Mouse (Mus musculus) urinary bladder, postnatal 36 days (tissue): ENCODE measurements at regions not wholly inside any gene's neighbourhood (a gene's known extent, or its start where the extent isn't known, plus 50 kb on each side); places are given as distances from the start of the nearest gene placed in this dataset.

ENCODE experiments used
- DNase-seq, 2 experiments: peaks; one replicate each; pipeline ENCODE4 v3.0.0; 2022; ENCODE audit warnings: low spot score in 2 of 2, mixed read lengths in 1 of 2

- no peak for DNase-seq
These were observed 138.7 kb upstream of the Plcz1 start for GRCm38 (mm10) chr6:140179999-140180398.

GRCm38 (mm10) chr6:140178425-140179193 is 137.4 kb upstream of the Plcz1 start:
- DNase-seq, result no peak

GRCm38 (mm10) chr6:140172716-140173115 is 131.5 kb upstream of the Plcz1 start:
- no peak for DNase-seq

DNA sequence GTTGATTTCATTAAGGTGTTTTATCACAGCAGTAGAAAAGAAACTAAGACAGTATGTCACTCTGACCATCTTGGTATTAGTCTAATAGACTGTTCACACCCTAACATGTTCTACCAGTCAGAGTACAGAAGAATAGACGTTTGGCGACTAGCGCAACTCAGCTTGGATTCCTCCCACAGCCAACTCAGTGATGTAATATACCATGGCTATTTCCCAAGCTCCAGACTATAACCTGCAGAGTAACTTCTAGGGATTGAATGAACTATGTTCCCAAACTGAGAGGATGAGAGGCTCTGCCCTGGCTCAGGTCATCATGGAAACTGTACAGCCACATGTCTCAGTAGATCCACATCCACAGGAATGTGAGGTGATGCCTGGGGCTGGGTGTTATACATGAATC is 128.6 kb upstream of the Plcz1 start:
- DNase-seq, result no peak

DNA sequence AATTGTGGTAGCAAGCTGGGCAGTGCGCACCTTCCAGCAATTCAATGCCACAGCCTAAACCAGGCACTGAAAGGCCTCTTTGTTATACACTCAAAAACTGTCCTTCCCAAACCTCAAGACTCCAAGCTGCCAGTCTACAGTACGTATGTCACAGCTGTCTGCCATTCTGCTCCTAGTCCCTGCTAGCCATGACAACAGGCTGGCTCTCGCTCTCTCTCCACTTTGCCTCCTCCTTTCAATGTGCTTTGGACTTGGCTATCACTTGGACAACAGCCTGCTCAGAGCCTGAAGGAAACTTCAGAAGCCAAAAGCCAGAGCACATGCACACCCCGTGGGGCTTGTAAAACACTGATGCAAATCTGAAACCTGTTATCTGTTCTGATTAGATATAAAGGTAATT is 125.9 kb upstream of the Plcz1 start:
- DNase-seq, result no peak

GRCm38 (mm10) chr6:140162729-140163128 is 121.5 kb upstream of the Plcz1 start:
- no peak for DNase-seq

- DNase-seq, result no peak
These were observed 120.2 kb upstream of the Plcz1 start for GRCm38 (mm10) chr6:140161482-140161881.

DNA sequence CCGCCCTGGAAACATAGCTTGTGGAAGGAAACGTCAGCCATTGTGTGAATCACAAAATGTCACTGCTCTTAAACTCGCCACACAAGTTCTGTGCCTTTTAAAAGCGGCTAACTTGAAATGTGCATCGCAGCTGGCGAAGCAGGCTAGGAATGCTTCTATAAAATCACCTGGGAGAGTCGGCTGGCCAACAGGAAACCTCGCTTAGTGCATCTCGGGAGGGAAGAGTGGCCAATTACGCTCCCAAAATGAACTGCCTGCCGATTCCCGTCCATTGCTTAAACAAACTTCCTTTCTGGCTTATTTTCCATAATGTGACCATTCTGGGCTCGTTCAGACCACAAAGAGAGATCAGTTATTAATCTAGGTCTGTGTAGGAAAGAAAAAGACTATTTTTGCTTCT is 119.7 kb upstream of the Plcz1 start:
- DNase-seq, result no peak

DNA sequence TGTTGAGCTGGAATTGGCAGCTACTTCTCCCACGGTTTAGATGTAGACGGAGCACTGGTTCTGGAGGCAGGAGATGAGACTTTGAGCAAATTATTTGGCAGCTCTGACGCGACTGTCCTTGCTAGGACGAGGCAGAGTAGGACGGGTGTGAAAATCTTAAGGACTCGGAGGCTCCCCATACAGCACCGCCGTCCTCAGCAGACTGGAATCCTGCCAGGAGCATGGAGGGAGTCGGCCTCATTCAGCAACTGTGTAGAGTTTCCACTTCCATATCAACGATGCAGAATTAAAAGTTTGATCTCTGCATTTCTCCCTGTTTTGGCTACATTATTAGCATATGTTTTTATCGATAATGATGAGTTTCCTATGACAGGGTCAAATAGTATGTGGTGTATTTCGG is 117.7 kb upstream of the Plcz1 start:
- no peak for DNase-seq

- DNase-seq, result no peak
These were observed 116.1 kb upstream of the Plcz1 start for GRCm38 (mm10) chr6:140157375-140157774.

GRCm38 (mm10) chr6:140152418-140153176 is 111.3 kb upstream of the Plcz1 start:
- no peak for DNase-seq

DNA sequence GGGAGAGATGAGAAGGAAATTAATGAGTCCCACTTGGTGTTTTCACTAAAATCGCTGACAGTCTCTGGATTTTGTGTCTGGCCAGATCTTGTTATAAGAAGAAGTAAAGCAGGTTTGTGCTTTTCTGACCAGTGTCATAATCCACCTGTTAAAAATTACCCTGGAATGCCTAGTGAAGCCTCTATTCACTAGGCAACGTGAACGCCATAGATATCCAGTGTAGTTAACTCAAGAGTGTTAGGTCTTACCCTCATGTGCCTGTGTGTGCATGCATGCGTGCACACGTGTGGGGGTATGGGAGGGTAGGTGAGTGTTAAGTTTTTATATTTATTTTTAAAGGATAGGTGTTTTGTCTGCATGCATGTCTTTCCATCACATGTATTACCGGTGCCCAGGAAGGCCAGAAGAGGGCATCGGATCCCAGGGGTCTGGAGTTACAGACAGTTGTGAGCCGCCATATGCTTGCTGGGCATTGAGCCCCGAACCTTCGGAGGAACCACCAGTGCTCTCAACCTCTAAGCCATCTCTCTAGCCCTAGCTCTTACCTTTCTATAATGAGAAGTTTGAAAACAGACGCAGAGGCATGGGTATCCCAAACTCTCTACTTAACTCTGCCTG is 107.5 kb upstream of the Plcz1 start:
- no peak for DNase-seq

DNA sequence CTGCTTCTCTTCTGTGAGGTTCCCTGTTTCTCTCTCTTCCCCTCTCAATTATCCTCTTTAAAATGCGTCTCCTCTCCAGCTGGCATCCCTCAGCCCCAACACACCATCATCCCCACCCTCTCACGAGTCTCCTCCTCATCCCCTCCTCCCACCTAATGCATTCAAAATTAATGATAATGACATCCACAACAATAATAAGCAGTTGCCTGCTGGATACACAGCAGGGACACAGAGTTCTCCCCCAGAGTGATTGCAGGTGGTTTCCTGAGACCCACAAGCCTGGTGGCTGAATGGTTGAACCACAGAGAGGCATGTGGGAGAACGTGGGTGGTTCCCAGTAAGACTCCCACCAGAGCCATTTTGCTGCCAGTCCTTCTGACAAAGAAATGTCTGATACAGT is 106.9 kb upstream of the Plcz1 start:
- DNase-seq, result no peak

- DNase-seq, result peak; percentile 8 to 45
These were observed 106.5 kb upstream of the Plcz1 start for GRCm38 (mm10) chr6:140147711-140148110.

DNA sequence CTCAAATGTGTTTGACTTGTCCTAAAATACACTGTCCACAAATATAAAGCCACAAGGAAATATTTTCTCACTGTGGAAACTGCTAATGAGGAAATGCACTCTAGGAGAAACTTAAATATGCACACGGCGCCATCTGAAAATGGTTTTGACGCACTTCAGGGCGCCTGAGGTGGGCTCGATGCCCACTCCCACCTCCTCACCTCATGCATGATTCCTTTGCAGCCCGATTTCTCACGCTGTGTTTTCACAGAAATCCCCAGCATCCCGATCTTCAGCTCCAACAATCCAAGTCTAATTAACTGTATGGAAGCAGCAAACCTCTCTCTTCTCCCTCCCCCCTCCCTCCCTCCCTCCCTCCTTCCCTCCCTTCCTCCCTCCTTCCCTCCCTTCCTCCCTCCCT is 92.5 kb upstream of the Plcz1 start:
- DNase-seq, result no peak

DNA sequence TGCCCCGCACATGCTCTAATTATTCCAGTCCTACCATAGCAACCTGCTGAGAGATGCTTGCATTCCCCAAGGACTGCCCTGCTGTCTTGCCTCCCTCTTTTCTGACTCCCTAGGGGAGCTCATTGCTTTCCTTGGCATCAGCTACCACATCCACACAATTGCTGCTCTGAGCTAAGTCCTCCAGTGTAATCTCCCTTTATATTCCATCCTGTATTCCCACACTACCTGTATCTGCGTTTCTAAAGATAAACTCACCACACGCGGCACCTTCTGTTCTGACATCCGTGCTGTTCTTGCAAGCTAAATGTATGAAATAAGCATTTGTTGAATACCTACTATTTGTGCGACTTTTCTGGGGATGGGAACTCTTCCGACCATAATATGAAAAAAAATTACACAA is 85.4 kb upstream of the Plcz1 start:
- DNase-seq, result no peak

GRCm38 (mm10) chr6:140114024-140114423 is 72.8 kb upstream of the Plcz1 start:
- no peak for DNase-seq

DNA sequence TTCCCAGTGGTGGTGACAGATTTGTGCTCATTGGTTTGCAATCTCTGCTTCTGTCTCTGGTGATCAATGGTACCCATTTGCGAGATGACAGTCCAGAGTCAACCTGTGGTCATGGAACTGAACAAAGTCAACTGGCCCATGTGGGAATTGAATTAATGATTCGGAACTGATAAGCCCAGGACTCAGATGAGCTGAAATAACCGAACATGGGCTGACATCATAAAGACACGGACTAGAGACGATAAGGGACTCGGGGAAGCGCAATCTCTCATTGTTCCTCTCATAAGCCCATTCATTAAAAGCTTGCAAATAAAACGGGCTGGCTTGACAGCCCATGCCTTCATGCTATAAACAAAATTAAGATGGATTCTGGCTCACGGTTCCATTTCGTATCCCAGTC is 70.8 kb upstream of the Plcz1 start:
- no peak for DNase-seq

- DNase-seq, result no peak
These were observed 66.8 kb upstream of the Plcz1 start for GRCm38 (mm10) chr6:140108083-140108482.

GRCm38 (mm10) chr6:140107628-140108027 is 66.4 kb upstream of the Plcz1 start:
- DNase-seq, result no peak

GRCm38 (mm10) chr6:140106141-140106540 is 64.9 kb upstream of the Plcz1 start:
- no peak for DNase-seq

DNA sequence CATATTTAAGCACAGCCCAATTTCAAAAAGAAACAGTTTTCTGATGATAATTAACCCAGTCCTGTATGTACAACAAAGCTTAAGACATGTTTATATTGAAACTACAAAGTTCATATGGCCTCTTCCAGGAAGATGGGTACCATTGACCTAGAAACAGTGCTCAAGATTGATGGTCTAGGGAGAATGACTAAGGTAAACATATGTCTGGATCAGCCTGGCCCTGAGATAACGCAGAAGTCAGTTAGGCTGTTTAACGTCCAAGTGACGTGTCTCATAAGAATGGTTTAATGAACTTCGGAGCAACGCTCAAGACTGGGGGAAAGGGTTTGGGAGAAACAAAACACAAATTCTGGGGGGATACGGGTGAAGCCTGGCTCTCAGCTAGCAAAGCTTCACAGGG is 60.8 kb upstream of the Plcz1 start:
- DNase-seq, result no peak

DNA sequence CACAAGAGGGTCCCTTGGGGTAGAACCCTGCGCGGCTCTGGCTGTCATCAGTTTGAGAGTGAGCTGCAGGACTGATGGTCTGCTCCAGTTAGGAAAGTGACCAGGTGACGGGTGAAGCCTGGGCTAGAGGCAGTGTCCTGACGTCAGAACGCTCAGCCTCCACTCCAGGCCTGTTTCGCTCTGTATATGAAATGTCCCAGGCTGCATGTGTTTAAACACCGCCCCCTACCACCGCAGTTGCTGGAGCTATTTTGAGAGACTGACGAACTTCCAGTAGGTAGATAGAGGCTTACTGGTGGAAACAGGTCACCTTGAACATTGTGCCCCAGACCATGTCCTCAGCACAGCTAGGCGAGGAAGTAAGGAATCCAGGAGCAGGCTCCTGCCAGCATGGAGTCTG is 54.2 kb upstream of the Plcz1 start:
- no peak for DNase-seq
